Mouse (Mus musculus) heart, postnatal 0 days (tissue): Measurements from ENCODE around the gene Gm28539. TPM values are rescaled to one million over a fixed set of nuclear protein-coding genes. Genes with fewer than 3 reads are reported as not detected.

Experiments
- ATAC-seq: fragments of 200-750 bp; cut with Nextera tagmentation; 2 replicates; pipeline ENCODE4 v1.8.0; 2017; ENCODE audit warnings: low read depth, moderate number of reproducible peaks, moderate library complexity; ENCODE audit not compliant: insufficient read depth
- DNase-seq: peaks from one replicate; pipeline ENCODE4 v3.0.0-alpha.2; 2016; ENCODE audit warnings: low spot score
- H3K27ac ChIP-seq: fragments of 300-500 bp; sonication (generic); 2 replicates; pipeline ENCODE4 v1.5.1; 2014; ENCODE audit warnings: low read depth, mild to moderate bottlenecking
- H3K27me3 ChIP-seq: fragments of 300-500 bp; sonication (generic); 2 replicates; pipeline ENCODE4 v1.6.1; 2014; ENCODE audit warnings: low read length, mixed read lengths; ENCODE audit not compliant: control insufficient read depth, insufficient read depth
- H3K36me3 ChIP-seq: fragments of 300-500 bp; sonication (generic); replicated peaks from 2 replicates; pipeline ENCODE4 v1.6.1; 2014; ENCODE audit warnings: low read length, mixed read lengths; ENCODE audit not compliant: control insufficient read depth, insufficient read depth
- H3K4me1 ChIP-seq: fragments of 300-500 bp; sonication (generic); 2 replicates; pipeline ENCODE4 v1.6.1; 2014; ENCODE audit warnings: antibody characterized with exemption; ENCODE audit not compliant: control insufficient read depth, insufficient read depth
- H3K4me2 ChIP-seq: fragments of 300-500 bp; sonication (generic); 2 replicates; pipeline ENCODE4 v1.6.1; 2014; ENCODE audit warnings: low read depth, mild to moderate bottlenecking, low read length, moderate library complexity
- H3K4me3 ChIP-seq: fragments of 300-500 bp; sonication (generic); 2 replicates; pipeline ENCODE4 v1.5.1; 2014; ENCODE audit warnings: low read depth, low read length
- H3K9ac ChIP-seq: fragments of 300-500 bp; sonication (generic); replicated peaks from 2 replicates; pipeline ENCODE4 v1.6.1; 2014; ENCODE audit warnings: low read depth, low read length, mixed read lengths
- H3K9me3 ChIP-seq: fragments of 300-500 bp; sonication (generic); replicated peaks from 2 replicates; pipeline ENCODE4 v1.6.1; 2016; ENCODE audit warnings: low read length; ENCODE audit not compliant: control insufficient read depth
- CTCF ChIP-seq: IDR thresholded peaks from 2 replicates; pipeline ENCODE4 v1.5.1; 2016; ENCODE audit warnings: antibody characterized with exemption, control low read depth, low read depth
- EP300 ChIP-seq: IDR thresholded peaks from 2 replicates; pipeline ENCODE4 v1.6.1; 2016; ENCODE audit warnings: antibody characterized with exemption, low read depth
- WGBS: fragments of 180-500 bp; shearing (Covaris S2); extraction: QIAGEN DNeasy Blood & Tissue Kit; methylation state at CpG from one replicate; pipeline ENCODE4 v1.1.7; 2014; 5-methylcytosine and 5-hydroxymethylcytosine counted together
- polyA plus RNA-seq: library from polyadenylated mRNA; unstranded; fragments of >200 nt; fragmentation: Nextera tagmentation; extraction: Ambion mirVana; gene quantifications from 2 replicates; pipeline ENCODE4 v1.2.1, GENCODE M21; 2015
- total RNA-seq: library from RNA; depleted of rRNA; stranded (reverse); fragments of >200 nt; gene quantifications from 2 replicates; pipeline ENCODE4 v1.2.3, GENCODE M21; 2014; ENCODE audit warnings: low replicate concordance; rRNA removed

Gm28539 gene
- total RNA-seq (2.1 and 13.1 TPM in 2 replicates), polyA plus RNA-seq (not detected in 2 replicates)

GRCm38 (mm10) chr16:18836468-18837208 is at the start of gene Gm28539, which contains the start of gene 2510002D24Rik:
TSS of gene Gm28539 (plus strand) at chr16:18836584.
TSS of gene 2510002D24Rik (plus strand) at chr16:18836578.
- peak within 1 kb of the TSS; percentile 47; the same call in 1 of the 2 replicates for H3K27ac ChIP-seq
- H3K9me3 ChIP-seq: no peaks in the 10 kb centered on the region
- peak; percentile 97 for ATAC-seq
- no peaks in the 10 kb centered on the region for H3K27me3 ChIP-seq
- peaks cover 4% of the 10 kb centered on the region; the same call in 1 of the 2 replicates for H3K4me1 ChIP-seq
- TF ChIP-seq CTCF: no peak; the same call in 1 of the 2 replicates
- TF ChIP-seq EP300: no peak
- peak; percentile 88 for DNase-seq
- peak within 1 kb of the TSS; percentile 81 for H3K9ac ChIP-seq
- peak within 1 kb of the TSS; percentile 75 for H3K4me2 ChIP-seq
- peaks cover 36% of the 10 kb centered on the region for H3K36me3 ChIP-seq
- peak within 1 kb of the TSS; percentile 95 for H3K4me3 ChIP-seq
- WGBS: under 1% methylated on average over 45 of the region's 46 CpGs

DNA sequence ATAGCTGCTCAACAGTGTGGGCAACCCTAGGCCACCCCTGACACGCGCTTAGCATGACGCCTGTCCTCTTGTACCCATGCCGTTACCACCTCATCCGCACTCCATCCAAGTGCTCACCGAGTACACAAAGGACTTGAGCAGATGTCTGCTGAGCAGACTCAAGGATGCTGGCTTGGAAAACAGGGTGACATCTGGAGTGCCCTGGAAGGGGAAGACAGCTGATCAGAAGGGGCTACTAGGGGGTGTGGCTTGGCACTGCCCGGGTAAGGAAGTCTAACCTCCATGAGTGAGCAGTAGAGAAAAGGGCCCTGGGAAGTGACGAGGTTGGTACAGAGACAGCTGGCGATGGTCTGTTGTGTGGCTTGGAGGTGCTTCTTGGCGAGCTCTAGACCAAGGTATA is 49.7 kb upstream of the Gm28539 start:
- Histone ChIP-seq H3K27me3 (no peaks in the 10 kb centered on the region), H3K9me3 (no peaks in the 10 kb centered on the region), H3K4me2 (no peak overlapping the region), H3K36me3 (peaks cover 74% of the 10 kb centered on the region), H3K4me3 (no peak overlapping the region), H3K27ac (no peak overlapping the region), H3K4me1 (no peaks in the 10 kb centered on the region), H3K9ac (no peak overlapping the region)
- ATAC-seq (no peak), DNase-seq (no peak)
- TF ChIP-seq CTCF (no peak), EP300 (no peak)
- WGBS: 88% methylated on average over 10 of the region's 10 CpGs

GRCm38 (mm10) chr16:18788627-18789406 is 47.6 kb upstream of the Gm28539 start:
- H3K4me1 ChIP-seq: no peaks in the 10 kb centered on the region
- no peak for TF ChIP-seq CTCF
- TF ChIP-seq EP300: no peak
- no peak overlapping the region for H3K4me3 ChIP-seq
- H3K4me2 ChIP-seq: no peak overlapping the region
- no peaks in the 10 kb centered on the region for H3K9me3 ChIP-seq
- H3K27ac ChIP-seq: no peak overlapping the region
- 72% methylated on average over 10 of the region's 10 CpGs for WGBS
- H3K36me3 ChIP-seq: peaks cover 65% of the 10 kb centered on the region
- ATAC-seq: no peak
- no peak for DNase-seq
- no peaks in the 10 kb centered on the region for H3K27me3 ChIP-seq
- H3K9ac ChIP-seq: no peak overlapping the region

DNA sequence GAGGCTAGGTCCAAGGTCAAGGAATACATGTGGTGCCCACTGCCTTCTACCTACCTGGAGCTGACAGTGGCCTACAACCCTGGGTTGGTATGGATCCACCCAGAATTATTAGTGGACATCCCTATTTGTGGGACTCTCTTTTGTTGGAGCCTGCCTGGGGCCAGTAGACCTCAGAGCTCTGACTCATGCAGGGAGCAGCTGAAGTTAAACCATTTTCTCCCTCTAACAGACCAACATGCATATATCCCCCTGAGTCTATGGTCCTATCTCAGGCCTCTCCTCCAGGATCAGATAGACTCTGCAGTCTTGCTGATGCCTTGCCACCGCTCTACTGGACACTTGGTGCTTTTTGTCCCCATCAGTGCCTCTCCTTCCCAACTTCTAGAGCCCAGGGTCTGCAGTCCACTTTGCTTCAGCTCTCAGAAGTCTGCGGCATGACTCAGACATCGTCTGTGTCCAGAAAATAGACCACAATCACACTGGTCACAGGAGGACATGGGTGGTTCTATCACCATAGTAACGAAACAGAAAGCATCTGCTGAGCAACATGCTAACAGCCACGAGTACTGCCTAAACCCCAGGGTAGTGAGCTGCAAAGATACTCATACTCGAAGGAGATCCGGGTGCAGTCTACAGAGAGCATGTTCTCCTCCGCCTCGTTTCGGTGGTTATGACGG is 41.0 kb upstream of the Gm28539 start:
- Histone ChIP-seq H3K9ac (no peak overlapping the region), H3K4me3 (no peak overlapping the region), H3K27me3 (no peaks in the 10 kb centered on the region), H3K27ac (no peak overlapping the region), H3K36me3 (peaks cover 66% of the 10 kb centered on the region), H3K4me2 (no peak overlapping the region), H3K4me1 (no peaks in the 10 kb centered on the region), H3K9me3 (no peaks in the 10 kb centered on the region)
- TF ChIP-seq CTCF (no peak), EP300 (no peak)
- no peak for DNase-seq
- no peak for ATAC-seq
- WGBS: 91% methylated on average over 11 of the region's 11 CpGs

- no peak overlapping the region for H3K4me2 ChIP-seq
- 75% methylated on average over 7 of the region's 7 CpGs for WGBS
- DNase-seq (no peak), ATAC-seq (no peak)
- H3K4me1 ChIP-seq: no peaks in the 10 kb centered on the region
- no peaks in the 10 kb centered on the region for H3K9me3 ChIP-seq
- H3K27me3 ChIP-seq: no peaks in the 10 kb centered on the region
- no peak overlapping the region for H3K4me3 ChIP-seq
- no peak overlapping the region for H3K9ac ChIP-seq
- TF ChIP-seq CTCF (no peak), EP300 (no peak)
- no peak overlapping the region for H3K27ac ChIP-seq
- peaks cover 70% of the 10 kb centered on the region for H3K36me3 ChIP-seq
These were observed 39.7 kb upstream of the Gm28539 start for GRCm38 (mm10) chr16:18796645-18797044.
